Mouse (Mus musculus) heart, postnatal 0 days (tissue): Measurements from ENCODE around the gene Mycbp2. TPM values are rescaled to one million over a fixed set of nuclear protein-coding genes. Genes with fewer than 3 reads are reported as not detected.

Experiments
- ATAC-seq: fragments of 200-750 bp; cut with Nextera tagmentation; 2 replicates; pipeline ENCODE4 v1.8.0; 2017; ENCODE audit warnings: low read depth, moderate number of reproducible peaks, moderate library complexity; ENCODE audit not compliant: insufficient read depth
- DNase-seq: peaks from one replicate; pipeline ENCODE4 v3.0.0-alpha.2; 2016; ENCODE audit warnings: low spot score
- H3K27ac ChIP-seq: fragments of 300-500 bp; sonication (generic); 2 replicates; pipeline ENCODE4 v1.5.1; 2014; ENCODE audit warnings: low read depth, mild to moderate bottlenecking
- H3K27me3 ChIP-seq: fragments of 300-500 bp; sonication (generic); 2 replicates; pipeline ENCODE4 v1.6.1; 2014; ENCODE audit warnings: low read length, mixed read lengths; ENCODE audit not compliant: control insufficient read depth, insufficient read depth
- H3K36me3 ChIP-seq: fragments of 300-500 bp; sonication (generic); replicated peaks from 2 replicates; pipeline ENCODE4 v1.6.1; 2014; ENCODE audit warnings: low read length, mixed read lengths; ENCODE audit not compliant: control insufficient read depth, insufficient read depth
- H3K4me1 ChIP-seq: fragments of 300-500 bp; sonication (generic); 2 replicates; pipeline ENCODE4 v1.6.1; 2014; ENCODE audit warnings: antibody characterized with exemption; ENCODE audit not compliant: control insufficient read depth, insufficient read depth
- H3K4me2 ChIP-seq: fragments of 300-500 bp; sonication (generic); 2 replicates; pipeline ENCODE4 v1.6.1; 2014; ENCODE audit warnings: low read depth, mild to moderate bottlenecking, low read length, moderate library complexity
- H3K4me3 ChIP-seq: fragments of 300-500 bp; sonication (generic); 2 replicates; pipeline ENCODE4 v1.5.1; 2014; ENCODE audit warnings: low read depth, low read length
- H3K9ac ChIP-seq: fragments of 300-500 bp; sonication (generic); replicated peaks from 2 replicates; pipeline ENCODE4 v1.6.1; 2014; ENCODE audit warnings: low read depth, low read length, mixed read lengths
- H3K9me3 ChIP-seq: fragments of 300-500 bp; sonication (generic); replicated peaks from 2 replicates; pipeline ENCODE4 v1.6.1; 2016; ENCODE audit warnings: low read length; ENCODE audit not compliant: control insufficient read depth
- CTCF ChIP-seq: IDR thresholded peaks from 2 replicates; pipeline ENCODE4 v1.5.1; 2016; ENCODE audit warnings: antibody characterized with exemption, control low read depth, low read depth
- EP300 ChIP-seq: IDR thresholded peaks from 2 replicates; pipeline ENCODE4 v1.6.1; 2016; ENCODE audit warnings: antibody characterized with exemption, low read depth
- WGBS: fragments of 180-500 bp; shearing (Covaris S2); extraction: QIAGEN DNeasy Blood & Tissue Kit; methylation state at CpG from one replicate; pipeline ENCODE4 v1.1.7; 2014; 5-methylcytosine and 5-hydroxymethylcytosine counted together
- polyA plus RNA-seq: library from polyadenylated mRNA; unstranded; fragments of >200 nt; fragmentation: Nextera tagmentation; extraction: Ambion mirVana; gene quantifications from 2 replicates; pipeline ENCODE4 v1.2.1, GENCODE M21; 2015
- total RNA-seq: library from RNA; depleted of rRNA; stranded (reverse); fragments of >200 nt; gene quantifications from 2 replicates; pipeline ENCODE4 v1.2.3, GENCODE M21; 2014; ENCODE audit warnings: low replicate concordance

Mycbp2 gene
- total and polyA plus RNA-seq, 2 experiments from 2014 or later = 8.7 to 20.2 TPM

- H3K27ac ChIP-seq = no peak overlapping the region
- H3K4me2 ChIP-seq = no peak overlapping the region
- 81% methylated on average over 9 of the region's 9 CpGs for WGBS
- H3K27me3 ChIP-seq = no peaks in the 10 kb centered on the region
- H3K4me1 ChIP-seq = no peaks in the 10 kb centered on the region
- no peaks in the 10 kb centered on the region for H3K9me3 ChIP-seq
- no peak overlapping the region for H3K9ac ChIP-seq
- peaks cover 60% of the 10 kb centered on the region for H3K36me3 ChIP-seq
- no peak for DNase-seq
- no peak overlapping the region for H3K4me3 ChIP-seq
- TF ChIP-seq EP300 = no peak
- TF ChIP-seq CTCF = no peak
- no peak for ATAC-seq
Measured at GRCm38 (mm10) chr14:103077272-103078005, 269.2 kb downstream of the Mycbp2 start.

- 74% methylated on average over 7 of the region's 7 CpGs for WGBS
- Histone ChIP-seq H3K36me3 (peaks cover 49% of the 10 kb centered on the region), H3K4me2 (no peak overlapping the region)
Measured at GRCm38 (mm10) chr14:103075166-103075565, 271.4 kb downstream of the Mycbp2 start.

GRCm38 (mm10) chr14:103073825-103074224, 272.8 kb downstream of the Mycbp2 start:
- ATAC-seq (no peak), DNase-seq (no peak)
- Histone ChIP-seq H3K4me2 (no peak overlapping the region), H3K36me3 (peaks cover 46% of the 10 kb centered on the region), H3K4me3 (no peak overlapping the region), H3K27ac (no peak overlapping the region), H3K9me3 (no peaks in the 10 kb centered on the region), H3K4me1 (no peaks in the 10 kb centered on the region), H3K27me3 (no peaks in the 10 kb centered on the region), H3K9ac (no peak overlapping the region)
- TF ChIP-seq EP300 = no peak
- TF ChIP-seq CTCF = no peak
- WGBS = 96% methylated on average over 8 of the region's 8 CpGs

More at GRCm38 (mm10) chr14:103075166-103075565, 271.4 kb downstream of the Mycbp2 start:
- no peaks in the 10 kb centered on the region for H3K27me3 ChIP-seq
- H3K9ac ChIP-seq = no peak overlapping the region
- no peak for TF ChIP-seq EP300
- no peak for TF ChIP-seq CTCF
- H3K4me1 ChIP-seq = no peaks in the 10 kb centered on the region
- H3K4me3 ChIP-seq = no peak overlapping the region
- DNase-seq = no peak
- no peak overlapping the region for H3K27ac ChIP-seq
- no peaks in the 10 kb centered on the region for H3K9me3 ChIP-seq
- ATAC-seq = no peak

GRCm38 (mm10) chr14:103072731-103073130, 273.9 kb downstream of the Mycbp2 start:
- Histone ChIP-seq H3K9me3 (no peaks in the 10 kb centered on the region), H3K4me2 (no peak overlapping the region), H3K27ac (no peak overlapping the region), H3K36me3 (peaks cover 36% of the 10 kb centered on the region), H3K9ac (no peak overlapping the region), H3K4me3 (no peak overlapping the region), H3K27me3 (no peaks in the 10 kb centered on the region), H3K4me1 (no peaks in the 10 kb centered on the region)
- no peak for TF ChIP-seq EP300
- no peak for TF ChIP-seq CTCF
- 77% methylated on average over 4 of the region's 4 CpGs for WGBS
- ATAC-seq (no peak), DNase-seq (no peak)

GRCm38 (mm10) chr14:103071471-103071870, 275.1 kb downstream of the Mycbp2 start:
- Histone ChIP-seq H3K4me1 (no peaks in the 10 kb centered on the region), H3K27ac (no peak overlapping the region), H3K27me3 (no peaks in the 10 kb centered on the region), H3K4me2 (no peak overlapping the region), H3K36me3 (peaks cover 27% of the 10 kb centered on the region), H3K4me3 (no peak overlapping the region), H3K9ac (no peak overlapping the region), H3K9me3 (no peaks in the 10 kb centered on the region)
- 90% methylated on average over 12 of the region's 12 CpGs for WGBS
- TF ChIP-seq CTCF (no peak), EP300 (no peak)
- ATAC-seq (no peak), DNase-seq (no peak)

- H3K4me3 ChIP-seq = peak overlapping the region; percentile 82
- DNase-seq (no peak), ATAC-seq (no peak)
- no peaks in the 10 kb centered on the region for H3K27me3 ChIP-seq
- H3K36me3 ChIP-seq = peaks cover 20% of the 10 kb centered on the region
- H3K9ac ChIP-seq = peak overlapping the region; percentile 58
- H3K27ac ChIP-seq = peak overlapping the region; percentile 92
- TF ChIP-seq EP300 (no peak), CTCF (no peak)
- H3K4me1 ChIP-seq = no peaks in the 10 kb centered on the region
- WGBS = 3% methylated on average over 10 of the region's 10 CpGs
- H3K4me2 ChIP-seq = peak overlapping the region; percentile 95
- no peaks in the 10 kb centered on the region for H3K9me3 ChIP-seq
Measured at GRCm38 (mm10) chr14:103070790-103071189, 275.8 kb downstream of the Mycbp2 start.
